Comparison of ENCODE assay signal across 1 mouse cellular context in genomic region chr7:4779921-4780320, GRCm38 (mm10).
TF ChIP-seq lines count a peak whose summit lies in the region.

No protein-coding gene starts in this region.

TF ChIP-seq in MEL, 35 proteins besides CTCF, POLR2A, EP300 and RAD21:
- TF ChIP-seq ZMIZ1 (IDR thresholded peaks at IDR 0.05; ENCODE audit: low read depth, low read length) = no peak
- TF ChIP-seq CHD1 (IDR thresholded peaks at IDR 0.05; ENCODE audit: low read depth, low read length) = no peak
- TF ChIP-seq HCFC1 (IDR thresholded peaks at IDR 0.05; ENCODE audit: low read depth, low read length) = no peak
- TF ChIP-seq MEF2A (IDR thresholded peaks at IDR 0.05; ENCODE audit: extremely low read depth, insufficient replicate concordance, low read depth, low read length, poor library complexity, severe bottlenecking) = no peak
- no peak for TF ChIP-seq RCOR1 (IDR thresholded peaks at IDR 0.05; ENCODE audit: low read depth, low read length)
- TF ChIP-seq TAL1 (IDR thresholded peaks at IDR 0.05; ENCODE audit: low read length) = no peak
- no peak for TF ChIP-seq ELF1 (IDR thresholded peaks at IDR 0.05; ENCODE audit: low read depth, low read length)
- TF ChIP-seq ZKSCAN1 (IDR thresholded peaks at IDR 0.05; ENCODE audit: low read depth, low read length) = no peak
